Mouse (Mus musculus) bone marrow, adult 2 months (tissue): ENCODE results near the gene Bicd2. TPM values are rescaled to one million over a fixed set of nuclear protein-coding genes. Genes with fewer than 3 reads are reported as not detected.

Experiments used
- H3K27ac ChIP-seq: fragments of 200-500 bp; 2 replicates; pipeline ENCODE4 v1.5.1; 2012; ENCODE audit warnings: low read depth, mild to moderate bottlenecking, control low read depth, inconsistent platforms, low read length; ENCODE audit not compliant: control insufficient read depth, poor library complexity, insufficient read depth
- H3K4me1 ChIP-seq: fragments of 200-500 bp; 2 replicates; pipeline ENCODE4 v1.6.1; 2011; ENCODE audit warnings: low read length; ENCODE audit not compliant: control insufficient read depth, insufficient read depth
- H3K4me3 ChIP-seq: fragments of 200-500 bp; replicated peaks from 2 replicates; pipeline ENCODE3; 2011; ENCODE audit warnings: mild to moderate bottlenecking, low read depth, low read length, control low read depth; ENCODE audit not compliant: control insufficient read depth
- CTCF ChIP-seq: fragments of 200-500 bp; IDR thresholded peaks from 2 replicates; pipeline ENCODE4 v1.5.1; 2011; ENCODE audit warnings: low read length, control low read depth; ENCODE audit not compliant: control insufficient read depth, insufficient read depth
- POLR2A ChIP-seq: fragments of 200-500 bp; IDR thresholded peaks from 2 replicates; pipeline ENCODE4 v1.6.1; 2011; ENCODE audit warnings: low read depth, mild to moderate bottlenecking, control low read depth, low read length, borderline replicate concordance; ENCODE audit not compliant: control insufficient read depth
- WGBS: fragments of 180-500 bp; shearing (Covaris S2); methylation state at CpG from one replicate; pipeline ENCODE4 v1.1.7; 2018; 5-methylcytosine and 5-hydroxymethylcytosine counted together
- polyA plus RNA-seq: library from polyadenylated mRNA; stranded (reverse); fragments of >200 nt; gene quantifications from 2 replicates; pipeline ENCODE4 v1.2.4, GENCODE M21; 2011; ENCODE audit warnings: low replicate concordance; ENCODE audit not compliant: missing spikeins, insufficient read depth, insufficient read length

Bicd2 gene
- polyA plus RNA-seq, 1 experiment, result 23.2 TPM

DNA sequence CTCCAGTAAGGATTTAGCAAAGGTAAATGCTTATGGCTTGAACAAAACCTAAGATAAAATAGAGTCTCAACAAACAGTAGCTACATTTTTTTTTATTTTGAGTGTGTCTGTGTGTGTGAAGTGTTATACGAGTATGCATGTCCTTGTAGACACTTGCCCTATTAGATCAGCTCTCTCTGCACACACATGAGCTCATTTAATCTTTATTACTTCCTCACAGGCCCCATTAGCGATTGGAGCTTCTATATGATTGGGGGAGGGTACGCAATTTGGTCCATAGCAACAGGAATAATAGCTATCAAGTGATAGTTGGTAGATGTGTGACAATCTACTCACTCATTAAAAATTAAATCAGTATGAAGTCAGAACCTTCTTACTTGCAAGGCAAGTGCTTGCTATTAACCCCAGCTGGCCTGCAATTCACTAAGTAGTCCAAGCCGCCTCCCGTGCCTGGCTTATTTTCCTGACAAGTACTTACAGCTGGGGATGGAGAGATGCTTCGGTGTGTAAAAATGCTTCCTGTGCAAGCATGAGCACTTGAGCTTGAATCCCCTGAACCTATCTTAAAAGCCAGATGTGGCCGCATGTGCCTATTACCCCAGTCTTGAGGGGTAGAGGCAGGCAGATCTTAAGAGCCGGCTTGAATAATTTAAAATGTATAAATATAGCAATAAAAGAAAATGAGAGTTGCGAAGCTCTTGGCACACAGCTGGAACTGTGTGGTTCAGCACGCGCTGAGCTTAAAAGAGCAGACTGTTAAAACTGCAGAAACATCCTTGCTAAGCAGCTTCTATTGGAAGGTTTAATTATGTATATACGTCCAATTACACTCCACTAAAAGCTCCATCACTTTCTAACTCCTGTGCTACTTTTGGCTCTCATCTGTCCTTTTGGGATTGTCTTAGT, 6.1 kb upstream of the Bicd2 start:
- no peak overlapping the region for H3K4me3 ChIP-seq
- WGBS, result 86% methylated on average over 12 of the region's 12 CpGs
- no peak overlapping the region for H3K27ac ChIP-seq
- no peaks in the 10 kb centered on the region; the same call in 1 of the 2 replicates for H3K4me1 ChIP-seq
- TF ChIP-seq POLR2A (no peak), CTCF (no peak)

DNA sequence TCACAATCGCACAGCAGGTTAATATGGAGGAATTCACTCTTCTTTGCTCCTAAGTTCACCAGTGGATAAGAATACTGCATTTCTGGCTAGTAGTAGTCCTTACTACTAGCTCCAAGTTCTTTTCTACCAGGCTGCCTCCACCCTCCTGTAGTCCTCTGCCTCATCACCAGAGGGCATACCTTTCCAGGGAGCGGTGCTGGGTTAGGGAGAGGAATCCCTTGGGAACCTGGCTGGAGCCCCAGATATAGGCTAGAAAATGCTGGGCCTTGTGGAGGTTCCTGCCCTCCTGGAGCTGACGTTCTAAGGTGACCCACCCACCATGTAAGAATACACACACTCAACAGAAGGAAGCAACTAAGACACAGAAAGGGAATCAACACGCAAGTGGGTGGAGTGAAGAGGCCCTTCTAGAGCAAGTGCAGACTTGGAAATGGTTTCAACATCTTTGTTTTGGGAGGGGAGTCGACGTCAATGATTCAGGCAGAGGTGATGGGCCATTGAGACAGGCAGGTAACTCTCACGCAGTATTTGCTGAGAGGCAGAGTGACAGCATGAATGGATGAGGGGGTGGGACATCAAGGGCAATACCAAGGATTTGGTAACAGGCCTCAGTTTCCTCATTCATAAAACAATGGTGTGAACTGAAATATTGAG, 2.4 kb upstream of the Bicd2 start:
- TF ChIP-seq POLR2A (no peak), CTCF (peak; percentile 52)
- no peak overlapping the region for H3K4me3 ChIP-seq
- WGBS, result 66% methylated on average over 7 of the region's 7 CpGs
- peaks cover 3% of the 10 kb centered on the region for H3K4me1 ChIP-seq
- no peak overlapping the region for H3K27ac ChIP-seq

DNA sequence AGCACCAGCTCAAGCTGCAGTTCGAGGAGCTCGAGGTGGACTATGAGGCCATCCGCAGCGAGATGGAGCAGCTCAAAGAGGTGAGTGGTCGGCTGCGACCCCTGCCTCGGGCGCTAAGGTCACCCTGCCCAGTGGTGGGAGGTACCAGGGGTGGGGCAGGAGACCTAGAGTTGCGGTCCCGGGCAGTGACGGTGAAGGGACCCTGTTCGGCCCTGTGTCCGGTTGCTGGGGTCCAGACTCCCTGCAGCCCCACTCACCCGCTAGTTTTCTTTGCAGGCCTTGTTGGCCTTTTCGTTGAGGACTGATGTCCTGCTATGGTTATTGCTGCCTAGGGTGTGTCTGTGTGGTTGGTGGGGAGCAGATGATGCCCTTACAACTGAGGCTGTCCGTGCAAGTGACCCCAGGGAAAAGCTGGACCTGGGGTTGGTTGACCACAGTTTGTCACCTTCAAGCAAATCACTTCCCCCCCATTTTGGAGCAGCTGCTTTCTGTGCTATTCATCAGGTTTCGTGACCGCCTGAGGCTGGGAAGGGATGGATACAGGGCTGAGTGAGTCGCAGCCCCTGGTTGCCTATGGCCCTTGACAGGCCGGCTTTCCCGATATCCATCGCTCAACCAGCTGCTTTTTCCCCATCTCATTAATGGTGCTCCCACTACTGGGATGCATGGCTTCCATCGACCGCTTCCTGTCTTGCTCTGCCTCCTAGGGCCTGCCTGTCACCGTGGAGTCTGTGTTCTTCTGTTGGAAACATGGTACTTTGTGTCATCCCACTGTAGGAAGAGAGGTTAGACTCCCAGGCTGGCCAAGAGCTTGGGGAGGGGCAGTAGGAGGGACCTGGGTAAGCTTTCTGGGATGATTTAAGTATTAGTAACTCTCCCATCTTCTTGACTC, 692 bp downstream of the Bicd2 start:
- TF ChIP-seq CTCF, result no peak
- TF ChIP-seq POLR2A, result no peak
- WGBS, result 16% methylated on average over 25 of the region's 25 CpGs
- Histone ChIP-seq H3K4me3 (peak overlapping the region; percentile 83), H3K4me1 (peaks cover 6% of the 10 kb centered on the region), H3K27ac (peak overlapping the region; percentile 72)

DNA sequence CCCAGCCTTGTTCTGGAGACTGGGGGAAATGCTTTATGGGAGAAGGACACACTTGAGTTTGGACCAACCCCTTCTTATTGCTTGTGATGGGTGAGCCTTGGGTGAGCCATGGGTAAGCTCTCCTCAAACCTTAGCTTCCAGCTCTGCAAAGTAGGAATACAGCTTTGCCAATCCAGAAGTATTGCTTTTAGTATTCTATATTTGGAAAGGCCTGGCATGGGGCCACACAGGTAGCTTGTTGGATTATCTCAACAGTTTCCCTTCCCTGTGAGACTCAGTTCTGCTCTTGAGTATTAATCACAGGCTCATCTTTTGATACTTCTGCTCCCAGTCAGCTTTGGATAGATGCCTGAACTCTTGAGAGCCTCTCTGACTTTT, 1.3 kb downstream of the Bicd2 start:
- Histone ChIP-seq H3K4me3 (no peak overlapping the region), H3K4me1 (peaks cover 6% of the 10 kb centered on the region), H3K27ac (no peak overlapping the region)
- TF ChIP-seq CTCF (no peak), POLR2A (no peak)

DNA sequence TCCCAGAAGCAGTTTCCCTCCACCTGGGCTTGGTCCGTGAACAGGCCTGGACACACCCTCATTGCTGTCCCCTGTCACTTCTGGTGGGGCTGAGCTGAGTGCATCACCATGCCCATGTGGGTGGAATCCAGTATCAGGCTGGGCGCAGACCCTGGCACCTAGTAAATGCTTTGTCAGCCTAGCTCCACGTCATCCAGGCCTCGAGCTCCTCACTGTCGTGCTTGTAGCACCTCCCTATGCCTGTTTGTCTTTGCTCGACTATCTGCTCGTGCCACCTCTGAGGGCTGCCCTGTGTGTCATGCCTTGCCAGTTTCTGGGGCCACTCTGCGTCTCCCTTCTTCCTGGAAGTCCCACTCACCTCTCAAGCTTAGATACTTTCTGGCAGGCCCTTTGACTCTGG, 3.2 kb downstream of the Bicd2 start:
- TF ChIP-seq CTCF (0 out of 2 replicates have a peak, but pooled peaks have one; percentile 2), POLR2A (no peak)
- H3K27ac ChIP-seq, result peak overlapping the region; percentile 12

DNA sequence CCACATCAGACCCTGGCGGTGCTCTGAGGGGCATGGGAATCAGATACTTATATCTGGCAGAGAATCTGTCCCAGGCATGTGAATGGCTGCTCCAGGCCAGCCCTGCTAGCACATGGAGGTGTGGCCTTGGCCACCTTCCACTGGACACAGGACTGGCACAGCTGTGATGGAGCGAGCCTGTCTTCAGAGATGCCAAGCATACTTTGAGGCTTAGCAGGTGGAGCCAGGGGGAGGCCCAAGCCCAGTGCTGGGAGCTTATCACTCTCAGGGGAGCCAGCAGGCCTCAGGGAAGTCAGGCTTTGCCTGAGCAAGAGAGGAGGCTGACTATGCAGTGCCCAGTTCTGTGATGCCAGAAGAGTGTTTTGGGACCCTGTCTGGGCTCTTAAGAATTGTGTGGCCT, 4.1 kb downstream of the Bicd2 start:
- TF ChIP-seq POLR2A, result no peak
- TF ChIP-seq CTCF, result no peak
- WGBS, result 56% methylated on average over 2 of the region's 2 CpGs
- Histone ChIP-seq H3K4me3 (no peak overlapping the region), H3K4me1 (peaks cover 12% of the 10 kb centered on the region), H3K27ac (no peak overlapping the region)

More for the DNA sequence above, 3.2 kb downstream of the Bicd2 start:
- no peak overlapping the region for H3K4me3 ChIP-seq
- H3K4me1 ChIP-seq, result peaks cover 9% of the 10 kb centered on the region
- 62% methylated on average over 8 of the region's 8 CpGs for WGBS

DNA sequence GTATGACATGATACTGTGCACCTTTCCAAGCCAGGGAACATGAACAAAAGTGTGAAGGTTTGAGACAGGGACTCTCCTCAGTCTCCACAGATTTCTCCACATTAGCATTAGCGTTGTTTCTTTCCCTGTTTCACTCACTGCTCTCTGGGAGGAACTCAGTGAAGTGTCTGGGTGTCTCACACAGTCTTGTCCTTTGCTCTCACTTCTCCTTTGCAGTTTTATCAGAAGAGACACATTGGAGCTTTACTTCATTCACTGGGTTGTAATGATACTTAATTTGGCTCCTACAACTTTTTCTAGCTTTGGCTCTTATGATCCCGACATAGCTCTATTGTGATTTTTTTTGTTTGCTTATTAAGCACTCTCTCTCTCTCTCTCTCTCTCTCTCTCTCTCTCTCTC, 7.1 kb downstream of the Bicd2 start:
- Histone ChIP-seq H3K27ac (no peak overlapping the region), H3K4me3 (no peak overlapping the region), H3K4me1 (peaks cover 12% of the 10 kb centered on the region)
- TF ChIP-seq POLR2A, result no peak
- no peak for TF ChIP-seq CTCF
- WGBS, result 22% methylated on average over 2 of the region's 2 CpGs

DNA sequence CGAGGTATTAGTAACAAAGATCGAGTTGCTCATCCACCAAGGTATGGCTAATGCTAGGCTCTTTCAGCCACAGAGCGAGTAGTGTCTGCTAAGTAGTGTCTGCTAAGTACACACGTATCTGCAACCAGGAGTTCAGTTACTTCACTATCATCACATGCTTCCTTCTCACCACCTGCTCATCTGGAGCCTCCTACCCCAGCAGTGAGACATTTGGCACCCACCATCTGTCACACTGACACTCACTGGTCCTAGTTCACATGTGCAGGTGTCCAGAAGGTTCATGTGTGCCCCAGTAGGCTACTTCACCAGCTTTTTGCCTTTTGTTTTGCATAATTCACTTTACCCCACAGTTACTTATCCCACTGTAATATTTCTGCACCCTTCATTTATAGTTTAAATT, 8.0 kb downstream of the Bicd2 start:
- TF ChIP-seq CTCF (no peak), POLR2A (no peak)
- H3K4me1 ChIP-seq, result peaks cover 12% of the 10 kb centered on the region
- no peak overlapping the region; the same call in 1 of the 2 replicates for H3K27ac ChIP-seq
- WGBS, result 62% methylated on average over 4 of the region's 4 CpGs
- no peak overlapping the region for H3K4me3 ChIP-seq
